Mouse (Mus musculus) CD4-positive helper T cell, adult 2 months (primary cell): ENCODE data around the gene Ccdc186.
A peak's percentile ranks its signal among the peaks of the same experiment; 100 is the strongest.
"Not testable (repeated sequence)": the region's sequence is repeated elsewhere in the genome, so short reads cannot be mapped to it uniquely, and the experiment has no call there.

Experiments used
- DNase-seq: peaks from one replicate; pipeline ENCODE4 v3.0.0-alpha.2; 2012; ENCODE audit warnings: low read depth, missing footprints, low spot score

The Ccdc186 gene

DNA sequence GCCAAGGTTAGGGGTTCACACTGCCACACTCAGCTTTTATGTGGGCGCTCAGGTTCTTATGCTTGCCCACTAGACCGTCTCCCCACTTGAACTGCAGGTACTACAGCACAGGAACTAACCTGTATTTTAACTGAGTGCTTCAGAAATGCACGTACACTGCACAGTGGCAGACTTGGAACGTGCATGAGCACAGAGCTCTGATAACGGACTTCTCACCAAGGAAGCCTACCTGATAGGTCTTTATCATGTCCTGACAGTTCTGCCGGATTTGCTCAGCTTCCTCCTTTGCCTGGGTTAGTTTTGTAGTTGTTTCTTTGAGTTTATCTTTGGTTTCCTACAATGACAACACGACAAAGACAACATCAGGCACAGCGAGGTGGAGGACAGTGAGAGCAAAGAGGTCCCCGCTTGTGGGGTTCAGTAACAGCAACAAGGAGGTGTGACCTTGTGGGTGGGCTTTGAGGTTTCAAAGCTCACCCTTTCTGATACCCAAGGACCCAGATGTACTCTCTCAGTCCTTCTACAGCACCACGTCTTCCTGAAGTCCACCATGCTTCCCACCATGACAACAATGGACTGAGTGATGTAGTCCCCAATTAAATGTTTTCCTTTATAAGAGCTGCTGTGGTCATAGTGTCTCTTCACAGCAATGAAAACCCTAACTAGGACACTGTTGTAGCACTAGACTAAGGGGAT is 20.2 kb downstream of the Ccdc186 start:
- DNase-seq: no peak

- no peak for DNase-seq
These were observed 20.9 kb downstream of the Ccdc186 start for GRCm38 (mm10) chr19:56800930-56801655.

GRCm38 (mm10) chr19:56800226-56800625 is 21.8 kb downstream of the Ccdc186 start:
- DNase-seq: no peak

DNA sequence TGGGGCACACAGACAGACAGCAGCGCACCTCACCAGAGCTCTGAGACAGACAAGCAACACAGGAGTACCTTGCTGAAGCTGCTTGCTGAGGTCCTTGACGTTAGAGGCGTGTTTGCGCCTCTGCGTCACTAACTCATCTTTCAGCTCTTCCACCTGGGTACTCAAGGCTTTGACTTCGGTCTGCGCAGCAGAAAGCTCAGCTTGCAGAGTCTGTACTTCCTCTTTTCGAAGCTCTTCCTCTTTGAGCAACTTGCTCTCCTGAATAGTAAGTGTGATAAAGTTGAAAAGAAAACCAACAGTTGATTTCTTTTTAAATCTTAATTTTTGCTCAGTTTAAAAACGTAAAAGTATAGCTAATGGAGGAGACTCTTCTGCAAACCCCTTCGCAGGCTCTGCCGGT is 24.6 kb downstream of the Ccdc186 start:
- no peak for DNase-seq

DNA sequence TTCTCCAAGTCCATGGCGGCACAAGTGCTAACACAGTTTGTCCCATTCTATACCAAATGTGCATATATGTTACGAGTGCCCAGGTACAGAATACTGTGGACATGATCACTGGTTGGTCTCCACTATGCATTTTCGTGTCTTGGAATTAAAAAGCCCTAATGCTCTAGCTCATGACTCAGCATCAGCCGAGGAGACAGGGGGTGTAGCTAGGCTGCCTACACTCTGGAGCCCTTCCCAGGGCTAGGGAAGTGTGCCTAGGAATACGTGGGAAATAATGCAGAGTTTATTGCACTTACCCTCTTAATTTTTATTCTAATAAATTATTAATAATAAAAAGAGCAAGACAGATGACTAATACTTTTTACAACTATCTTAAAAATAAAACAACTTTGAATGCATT is 33.0 kb downstream of the Ccdc186 start:
- DNase-seq: no peak

DNA sequence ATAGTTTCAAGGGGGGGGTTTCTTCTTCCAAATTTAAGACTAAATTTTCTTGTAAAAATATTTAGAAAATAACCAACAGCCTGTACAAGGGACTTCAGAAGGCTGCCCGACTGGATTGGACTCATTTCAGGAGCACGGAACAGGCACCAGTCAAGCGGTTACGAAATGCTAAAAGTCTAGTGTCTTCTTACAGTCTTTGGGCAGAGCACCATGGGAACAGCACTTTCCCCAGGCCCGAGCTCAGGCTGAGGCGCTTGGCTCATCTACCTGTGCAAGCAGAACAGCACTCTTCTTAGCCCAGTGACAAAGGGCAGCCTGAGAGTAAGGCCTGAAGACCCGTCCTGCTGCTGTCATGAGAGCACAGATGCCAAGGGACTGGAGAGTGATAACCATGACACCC is 34.1 kb downstream of the Ccdc186 start:
- no peak for DNase-seq

GRCm38 (mm10) chr19:56778532-56778931 is 43.5 kb downstream of the Ccdc186 start:
- DNase-seq: not testable (repeated sequence)

- peak; percentile 42 for DNase-seq
These were observed 45.1 kb downstream of the Ccdc186 start for GRCm38 (mm10) chr19:56776719-56777382.

DNA sequence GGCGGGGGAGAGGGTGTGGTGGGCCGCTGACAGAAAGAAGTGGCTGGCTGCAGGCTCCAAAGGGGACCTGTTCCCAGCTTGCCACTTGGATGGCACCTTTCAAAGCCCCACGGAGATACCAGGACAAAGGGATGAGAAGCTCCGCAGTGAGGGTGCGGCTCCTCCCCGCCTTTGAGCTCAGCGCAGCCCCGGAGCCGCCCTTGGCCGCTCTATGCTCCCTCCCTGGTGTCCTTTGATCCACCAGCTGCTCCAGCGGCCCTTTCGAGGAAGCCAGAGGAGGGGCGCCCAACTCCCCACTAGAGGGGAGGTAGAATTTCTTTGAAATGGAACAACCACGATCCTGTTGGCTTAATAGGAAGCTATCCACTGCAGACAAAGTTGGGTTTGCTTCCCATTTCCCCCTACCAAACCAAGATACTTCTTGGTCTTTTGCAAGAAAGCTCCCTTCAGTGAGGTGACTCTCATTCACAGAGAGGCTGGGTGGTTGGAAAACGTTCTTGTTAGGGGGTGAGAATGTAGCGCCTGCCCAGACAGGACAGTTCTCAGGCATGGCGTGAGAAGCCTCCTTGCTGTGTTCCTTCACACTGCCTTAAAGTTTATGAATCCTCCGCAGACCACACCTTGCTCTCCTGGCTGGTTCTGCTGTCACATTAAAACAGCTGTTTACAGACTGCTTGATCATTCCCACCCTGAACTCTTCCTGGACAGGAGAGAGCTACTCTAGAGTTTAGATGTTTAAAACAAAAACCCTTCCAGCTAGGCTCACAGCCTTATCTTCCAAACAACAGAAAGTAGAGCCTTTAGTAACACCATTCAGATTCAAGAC is 45.9 kb downstream of the Ccdc186 start:
- no peak for DNase-seq

- no peak for DNase-seq
These were observed 46.8 kb downstream of the Ccdc186 start for GRCm38 (mm10) chr19:56774971-56775892.

DNA sequence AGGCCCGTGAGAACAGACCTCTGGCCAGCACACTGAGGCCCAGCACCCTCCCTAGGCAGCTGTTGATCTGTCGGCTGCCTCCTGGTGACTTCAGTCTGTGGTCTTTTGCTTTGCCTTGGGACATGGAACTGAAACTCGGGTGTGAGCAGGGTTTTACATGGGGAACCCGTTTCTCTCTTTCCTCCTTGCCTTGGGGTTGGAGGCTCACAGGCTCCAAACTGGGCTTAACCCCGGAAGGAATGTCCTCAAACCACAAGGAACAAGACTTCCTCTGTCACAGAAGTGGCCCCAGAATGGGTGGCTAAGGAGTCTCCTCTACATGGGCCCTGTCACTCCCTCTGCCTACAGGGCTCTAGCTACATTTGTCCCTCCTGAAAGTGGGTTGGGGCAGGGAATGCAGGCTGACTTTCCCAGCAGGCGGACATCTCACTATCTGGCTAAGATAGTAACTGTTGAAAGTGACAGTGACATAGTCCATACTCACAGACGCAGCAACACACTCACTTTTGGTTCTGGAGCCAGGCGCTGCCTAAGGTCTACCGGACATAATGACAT is 47.5 kb downstream of the Ccdc186 start:
- no peak for DNase-seq

DNA sequence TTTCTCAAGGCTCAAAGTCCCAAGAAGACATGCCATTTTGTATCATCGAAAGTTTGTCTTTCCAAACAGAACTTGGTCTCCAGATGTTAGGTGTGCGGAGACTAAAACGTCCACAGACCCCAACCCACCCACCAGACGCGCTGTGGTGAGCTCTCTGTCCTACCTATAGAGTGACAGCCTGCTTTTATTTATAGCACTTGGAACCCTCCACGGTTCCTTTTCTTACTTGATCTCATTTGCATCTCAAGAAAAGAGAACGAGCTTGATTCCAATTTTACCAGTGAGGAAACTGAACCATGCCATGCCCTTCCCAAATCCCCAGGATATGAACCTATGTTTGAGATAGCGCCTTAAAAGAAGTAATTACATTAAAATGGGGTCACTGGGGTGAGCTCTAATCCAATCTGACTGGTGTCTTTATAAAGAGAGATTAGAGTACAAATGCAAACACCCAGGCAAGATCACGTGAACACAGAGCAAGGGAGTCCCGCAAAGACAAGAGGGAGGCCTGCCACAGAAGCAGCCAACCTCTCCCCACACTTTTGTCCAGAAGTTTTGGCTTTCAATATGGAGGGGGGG is 48.5 kb downstream of the Ccdc186 start:
- no peak for DNase-seq

DNA sequence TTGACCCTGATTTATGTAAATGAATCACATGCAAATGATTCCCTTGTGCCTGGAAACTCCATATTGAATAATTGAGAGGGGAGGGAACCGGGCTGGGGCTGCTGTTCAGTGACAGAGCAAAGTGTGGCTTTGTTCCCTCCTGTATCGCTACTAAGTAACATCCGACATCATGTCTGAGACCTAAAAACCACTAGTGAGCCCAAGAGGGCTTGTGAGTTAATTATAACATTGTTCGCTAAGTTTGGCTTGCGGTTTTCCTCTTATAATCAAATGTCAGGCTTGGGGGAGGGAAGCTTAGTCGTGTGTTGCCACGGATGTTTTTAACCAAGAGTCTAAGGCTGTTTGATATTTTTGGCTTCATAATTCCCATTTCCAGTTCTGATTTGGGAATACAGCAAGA is 49.8 kb downstream of the Ccdc186 start:
- DNase-seq: peak; percentile 45

- no peak for DNase-seq
These were observed 53.0 kb downstream of the Ccdc186 start for GRCm38 (mm10) chr19:56769024-56769423.

GRCm38 (mm10) chr19:56762686-56763085 is 59.3 kb downstream of the Ccdc186 start:
- no peak for DNase-seq

DNA sequence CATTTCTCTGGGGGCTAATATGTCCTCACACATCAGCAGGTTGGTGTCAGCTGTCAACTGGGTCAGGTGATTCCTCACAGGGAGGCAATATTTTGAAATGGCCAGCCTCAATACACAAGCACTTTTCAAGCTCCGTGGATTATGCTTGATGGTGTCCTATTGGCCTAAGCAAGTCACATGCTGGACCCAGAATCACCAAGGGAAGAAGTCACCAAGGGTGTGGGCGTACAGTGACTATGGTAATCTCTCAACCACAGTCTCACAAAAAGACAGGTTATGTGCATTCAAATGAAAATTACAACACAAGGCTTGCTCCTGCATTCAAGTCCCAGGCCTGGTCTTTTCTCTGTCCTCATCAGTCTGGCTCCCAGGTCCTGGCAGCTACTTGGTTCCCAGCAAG is 60.3 kb downstream of the Ccdc186 start:
- no peak for DNase-seq

DNA sequence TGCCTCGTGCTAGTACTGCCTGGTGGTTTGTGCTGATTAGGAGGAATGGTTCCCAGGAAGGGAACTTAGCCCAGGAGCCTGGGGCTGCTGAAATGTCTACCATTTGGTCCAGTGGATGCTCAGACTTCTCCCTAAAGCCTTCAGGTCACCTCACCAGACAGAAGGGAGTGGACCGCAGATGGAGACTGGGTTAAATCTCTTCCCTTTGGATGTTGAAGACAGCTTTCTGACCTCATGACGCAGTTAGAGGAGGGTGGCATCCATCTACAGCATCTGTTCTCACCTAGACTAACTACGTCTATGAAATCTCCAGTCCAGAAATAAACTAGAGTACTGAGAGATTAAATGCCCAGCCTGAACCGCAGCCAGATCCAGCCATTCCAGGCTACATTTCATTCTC is 60.9 kb downstream of the Ccdc186 start:
- DNase-seq: no peak

DNA sequence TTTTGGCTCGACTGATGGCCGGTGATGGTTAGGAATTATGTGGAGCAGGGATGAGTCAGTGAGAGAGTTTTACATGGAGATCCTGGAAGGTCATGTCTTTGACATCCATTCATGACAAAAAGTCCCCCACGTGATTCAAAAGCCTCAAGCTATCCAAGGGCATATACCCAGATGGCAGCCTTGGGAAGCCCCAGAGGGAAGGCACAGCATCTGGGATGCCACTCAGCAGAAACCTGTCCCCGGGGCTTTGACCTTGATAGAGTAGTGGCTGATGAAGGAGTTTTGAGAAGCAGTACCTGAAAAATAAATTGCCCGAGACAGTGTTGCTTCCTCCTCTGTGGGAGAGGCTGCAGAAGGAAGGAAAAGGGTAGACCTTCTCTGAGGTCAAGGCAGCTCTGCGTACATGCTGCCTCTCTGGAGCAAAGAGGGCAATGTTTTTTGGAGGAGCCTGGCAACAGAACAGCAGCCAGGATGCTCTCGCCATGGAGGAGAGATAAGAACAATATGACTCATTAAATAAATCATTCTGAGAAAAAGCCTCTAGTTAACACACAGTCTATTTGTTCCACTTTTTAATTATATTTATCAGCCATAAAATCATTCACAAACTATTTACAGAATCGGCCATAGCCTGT is 61.6 kb downstream of the Ccdc186 start:
- no peak for DNase-seq

GRCm38 (mm10) chr19:56759740-56760139 is 62.2 kb downstream of the Ccdc186 start:
- no peak for DNase-seq

GRCm38 (mm10) chr19:56758311-56758710 is 63.7 kb downstream of the Ccdc186 start:
- no peak for DNase-seq
